Mouse (Mus musculus) forebrain, embryonic 15.5 days (tissue): ENCODE results near the gene Rsrc2. TPM values are rescaled to one million over a fixed set of nuclear protein-coding genes. Genes with fewer than 3 reads are reported as not detected.

Source experiments
- ATAC-seq: fragments of 200-750 bp; cut with Nextera tagmentation; replicated peaks from 2 replicates; pipeline ENCODE4 v1.8.0; 2017; ENCODE audit warnings: mild to moderate bottlenecking, moderate TSS enrichment, moderate library complexity
- H3K27ac ChIP-seq: fragments of 300-500 bp; sonication (generic); replicated peaks from 2 replicates; pipeline ENCODE4 v1.5.1; 2015; ENCODE audit warnings: mild to moderate bottlenecking, inconsistent platforms
- H3K27me3 ChIP-seq: fragments of 300-500 bp; sonication (generic); 2 replicates; pipeline ENCODE4 v1.6.1; 2015; ENCODE audit warnings: inconsistent platforms
- H3K36me3 ChIP-seq: fragments of 300-500 bp; sonication (generic); 2 replicates; pipeline ENCODE4 v1.6.1; 2015; ENCODE audit warnings: mild to moderate bottlenecking, inconsistent platforms
- H3K4me1 ChIP-seq: fragments of 300-500 bp; sonication (generic); 2 replicates; pipeline ENCODE4 v1.6.1; 2015; ENCODE audit warnings: inconsistent platforms
- H3K4me2 ChIP-seq: fragments of 300-500 bp; sonication (generic); replicated peaks from 2 replicates; pipeline ENCODE4 v1.6.1; 2015; ENCODE audit warnings: mild to moderate bottlenecking, inconsistent platforms
- H3K4me3 ChIP-seq: fragments of 300-500 bp; sonication (generic); 2 replicates; pipeline ENCODE4 v1.5.1; 2015; ENCODE audit warnings: mild to moderate bottlenecking, inconsistent platforms
- H3K9ac ChIP-seq: fragments of 300-500 bp; sonication (generic); replicated peaks from 2 replicates; pipeline ENCODE4 v1.6.1; 2015; ENCODE audit warnings: mild to moderate bottlenecking, inconsistent platforms
- H3K9me3 ChIP-seq: fragments of 300-500 bp; sonication (generic); 2 replicates; pipeline ENCODE4 v1.6.1; 2016; ENCODE audit warnings: inconsistent platforms
- WGBS: fragments of 180-500 bp; shearing (Covaris S2); methylation state at CpG from one replicate; pipeline ENCODE4 v1.1.7; 2015; ENCODE audit warnings: mixed read lengths; 5-methylcytosine and 5-hydroxymethylcytosine counted together
- polyA plus RNA-seq: library from polyadenylated mRNA; unstranded; fragments of >200 nt; fragmentation: Nextera tagmentation; extraction: Ambion mirVana; gene quantifications from 2 replicates; pipeline ENCODE4 v1.2.1, GENCODE M21; 2015

Gene Rsrc2
- polyA plus RNA-seq, 1 experiment from 2014 or later, result 151 TPM

DNA sequence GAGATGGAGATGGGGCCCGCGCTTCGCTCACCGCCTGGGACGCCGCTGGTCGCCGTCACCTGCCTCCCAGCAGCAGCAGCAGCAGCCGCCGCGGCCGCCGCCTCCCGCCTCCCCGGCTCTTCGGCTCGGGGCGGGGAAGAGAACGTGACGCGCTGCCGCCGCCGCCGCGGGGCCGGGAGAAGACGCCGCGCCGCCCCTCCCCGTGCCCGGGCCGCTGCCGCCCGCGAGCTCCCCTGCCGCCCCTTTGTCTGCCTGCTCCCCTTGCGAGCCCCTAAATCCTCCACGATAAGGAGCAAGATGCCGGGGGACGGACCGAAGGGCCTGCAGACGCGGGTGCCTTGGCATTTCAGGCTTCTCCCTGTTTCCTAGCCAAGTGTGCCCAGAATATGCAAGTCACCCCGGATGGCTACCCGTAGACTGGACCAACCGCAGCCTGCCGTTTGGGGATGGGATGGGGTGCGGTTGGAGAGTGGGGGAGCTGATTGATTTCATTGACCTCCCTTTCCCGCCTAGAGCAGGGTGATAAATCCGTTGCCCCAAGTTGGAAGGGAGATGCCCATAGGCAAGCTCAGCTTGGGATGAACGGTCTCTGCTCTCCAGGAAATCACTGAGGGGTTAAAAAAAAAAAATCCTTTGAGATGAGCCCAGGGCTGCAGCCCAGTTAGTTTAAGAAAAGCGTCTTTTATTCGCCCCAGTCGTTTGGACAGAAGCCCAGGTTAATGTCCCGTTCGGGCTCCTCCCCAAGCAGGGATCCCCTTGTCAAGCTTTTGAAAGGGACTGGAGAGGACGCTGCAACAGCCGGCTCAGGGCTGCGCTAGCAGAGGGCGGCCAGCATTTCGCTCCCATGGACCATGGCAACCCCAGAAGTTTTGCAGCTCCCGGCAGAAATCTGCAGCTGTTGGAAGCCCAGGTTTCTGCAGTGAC, 64.7 kb downstream of the Rsrc2 start, which contains the start of gene Clip1:
Gene Clip1, minus strand, starts transcription at position 398 of the 924 bp plus-strand sequence.
- under 1% methylated on average over 46 of the region's 64 CpGs for WGBS
- H3K27me3 ChIP-seq, result no peaks in the 10 kb centered on the region
- H3K9ac ChIP-seq, result peak within 1 kb of the TSS; percentile 98
- H3K4me3 ChIP-seq, result peak within 1 kb of the TSS; percentile 96
- peak; percentile 78 for ATAC-seq
- peak within 1 kb of the TSS; percentile 99 for H3K27ac ChIP-seq
- no peaks in the 10 kb centered on the region for H3K9me3 ChIP-seq
- H3K4me2 ChIP-seq, result peak within 1 kb of the TSS; percentile 74
- H3K36me3 ChIP-seq, result no peaks in the 10 kb centered on the region
- H3K4me1 ChIP-seq, result peaks cover 38% of the 10 kb centered on the region

DNA sequence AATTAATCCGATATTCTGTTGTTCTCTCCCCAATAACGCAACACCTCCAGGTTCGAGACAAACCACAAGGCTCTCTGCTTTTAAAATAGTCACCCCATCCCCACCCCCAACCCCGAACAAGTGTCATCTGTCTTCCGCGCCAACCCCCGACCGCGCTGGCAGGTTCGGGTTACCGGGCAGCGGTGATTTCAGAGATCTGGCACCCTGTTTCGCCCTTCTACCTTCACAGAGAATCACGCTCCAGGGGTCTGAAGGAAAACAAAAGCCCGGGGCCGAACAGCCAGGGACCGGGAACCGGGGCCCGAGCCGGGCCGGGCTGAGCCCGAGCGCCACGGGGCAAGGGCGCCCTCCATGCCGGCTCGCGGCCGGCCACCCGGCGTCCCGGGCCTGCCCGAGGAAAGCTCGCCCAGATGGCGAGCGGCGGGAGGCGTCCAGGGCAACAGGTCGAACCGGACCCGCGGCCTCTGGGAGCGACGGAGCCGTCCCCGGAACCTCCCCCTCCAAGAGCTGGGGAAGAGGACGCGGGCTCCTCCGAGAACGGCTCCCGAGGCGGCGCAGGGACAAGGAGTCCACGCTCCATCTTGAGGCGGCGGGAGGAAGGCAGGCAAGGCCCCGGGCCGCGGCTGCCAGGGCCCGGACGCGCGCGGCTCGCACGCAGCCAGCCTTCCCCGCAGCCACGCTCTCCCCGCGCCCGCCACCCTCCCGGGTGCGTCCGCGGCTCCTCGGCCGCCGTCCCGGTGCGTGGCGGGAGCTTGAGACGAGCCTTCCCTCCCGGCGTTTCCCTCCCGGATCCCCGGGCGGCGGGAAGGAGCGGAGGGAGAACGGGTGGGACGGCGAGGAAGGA, 65.6 kb downstream of the Rsrc2 start:
- Histone ChIP-seq H3K9me3 (no peaks in the 10 kb centered on the region), H3K4me3 (peak overlapping the region; percentile 96), H3K27me3 (no peaks in the 10 kb centered on the region), H3K9ac (peak overlapping the region; percentile 98), H3K27ac (peak overlapping the region; percentile 99), H3K4me1 (peaks cover 39% of the 10 kb centered on the region), H3K36me3 (no peaks in the 10 kb centered on the region), H3K4me2 (peak overlapping the region; percentile 74)
- under 1% methylated on average over 83 of the region's 92 CpGs for WGBS
- ATAC-seq, result peak; percentile 75

- 1% methylated on average over 6 of the region's 6 CpGs for WGBS
- peak; percentile 42; the same call in 1 of the 2 replicates for ATAC-seq
Measured at GRCm38 (mm10) chr5:123683043-123683376, 66.2 kb downstream of the Rsrc2 start.

GRCm38 (mm10) chr5:123682372-123682771, 66.8 kb downstream of the Rsrc2 start:
- Histone ChIP-seq H3K27me3 (no peaks in the 10 kb centered on the region), H3K9ac (peak overlapping the region; percentile 98), H3K4me3 (peak overlapping the region; percentile 96), H3K27ac (peak overlapping the region; percentile 25; the same call in 1 of the 2 replicates), H3K36me3 (no peaks in the 10 kb centered on the region), H3K4me2 (peak overlapping the region; percentile 74), H3K4me1 (peaks cover 39% of the 10 kb centered on the region), H3K9me3 (no peaks in the 10 kb centered on the region)
- no peak for ATAC-seq
- 47% methylated on average over 4 of the region's 4 CpGs for WGBS

More at GRCm38 (mm10) chr5:123683043-123683376, 66.2 kb downstream of the Rsrc2 start:
- H3K9ac ChIP-seq, result peak overlapping the region; percentile 98
- H3K4me1 ChIP-seq, result peaks cover 39% of the 10 kb centered on the region
- H3K9me3 ChIP-seq, result no peaks in the 10 kb centered on the region
- H3K4me3 ChIP-seq, result peak overlapping the region; percentile 96
- H3K27me3 ChIP-seq, result no peaks in the 10 kb centered on the region
- H3K27ac ChIP-seq, result peak overlapping the region; percentile 99
- peak overlapping the region; percentile 74 for H3K4me2 ChIP-seq
- no peaks in the 10 kb centered on the region for H3K36me3 ChIP-seq

DNA sequence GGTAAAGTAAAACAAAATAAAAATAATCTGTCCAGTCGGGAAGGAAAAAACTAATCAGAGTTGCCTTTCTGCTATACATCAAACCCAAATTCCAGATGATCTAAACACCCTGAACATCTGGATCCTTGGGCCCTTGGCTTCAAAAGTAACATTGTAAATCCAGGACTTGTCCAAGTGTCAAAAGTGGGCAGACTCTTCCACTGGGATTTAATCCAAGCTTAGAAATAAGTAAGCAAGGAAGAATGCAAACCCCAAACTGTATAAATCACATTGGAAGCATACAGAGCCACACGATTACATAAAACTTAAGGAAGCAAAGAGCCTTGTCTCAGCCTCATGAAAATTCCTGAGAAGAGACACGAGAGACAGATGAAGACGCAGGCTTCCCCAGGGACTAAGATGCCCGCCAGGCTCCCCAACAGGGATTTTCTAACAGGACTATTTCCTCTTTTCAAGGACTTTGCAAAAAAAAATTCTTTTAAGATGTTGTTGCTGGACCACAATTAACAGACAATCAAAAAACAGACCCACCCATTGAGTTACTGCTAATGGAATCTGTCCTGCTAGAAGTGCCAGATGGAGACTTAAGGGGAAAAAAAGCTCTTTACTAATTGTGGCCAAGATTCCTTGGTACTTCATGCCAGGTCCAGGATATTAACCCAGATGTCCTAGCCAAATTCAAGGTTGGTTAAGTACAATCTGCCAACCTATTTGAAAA, 69.5 kb downstream of the Rsrc2 start:
- peak overlapping the region; percentile 22; the same call in 1 of the 2 replicates for H3K27ac ChIP-seq
- no peaks in the 10 kb centered on the region for H3K27me3 ChIP-seq

DNA sequence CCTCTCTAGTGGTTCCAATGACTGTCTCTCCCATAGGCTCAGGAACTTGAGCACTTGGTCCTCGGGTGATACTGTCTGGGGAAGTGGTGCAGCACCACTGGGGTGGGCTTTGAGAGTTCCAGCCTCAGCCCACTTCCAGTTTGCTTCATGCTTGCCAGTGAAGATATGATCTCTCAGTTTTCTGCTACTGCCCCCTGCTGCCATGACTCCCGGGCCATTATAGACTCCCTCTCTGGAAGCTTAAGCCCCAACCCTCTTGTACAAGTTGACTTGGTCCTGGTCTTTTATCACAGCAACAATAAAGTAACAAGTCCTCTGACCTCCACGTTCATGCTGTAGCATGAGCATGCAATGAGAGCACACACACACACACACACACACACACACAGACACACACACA, 70.1 kb downstream of the Rsrc2 start:
- WGBS, result 71% methylated on average over 3 of the region's 3 CpGs
- Histone ChIP-seq H3K27ac (no peak overlapping the region), H3K4me1 (peaks cover 49% of the 10 kb centered on the region), H3K27me3 (no peaks in the 10 kb centered on the region), H3K36me3 (no peaks in the 10 kb centered on the region), H3K9me3 (no peaks in the 10 kb centered on the region), H3K4me3 (no peak overlapping the region), H3K9ac (no peak overlapping the region), H3K4me2 (no peak overlapping the region)
- ATAC-seq, result no peak

More for the DNA sequence above, 69.5 kb downstream of the Rsrc2 start:
- Histone ChIP-seq H3K4me2 (no peak overlapping the region), H3K36me3 (no peaks in the 10 kb centered on the region), H3K9me3 (no peaks in the 10 kb centered on the region), H3K9ac (no peak overlapping the region), H3K4me1 (peaks cover 44% of the 10 kb centered on the region), H3K4me3 (no peak overlapping the region)
- no peak for ATAC-seq
- 23% methylated on average over 5 of the region's 5 CpGs for WGBS

Other genes starting within 250 kb of the Rsrc2 start
- gene B3gnt4, start 239.0 kb downstream of the Rsrc2 start, polyA plus RNA-seq, result 0.87 and 1.7 TPM in 2 replicates
- gene Diablo, start 225.2 kb downstream of the Rsrc2 start, polyA plus RNA-seq, result 113 and 119 TPM in 2 replicates
- 3.8 and 4.0 TPM in 2 replicates for gene Gm49027, start 223.9 kb downstream of the Rsrc2 start, polyA plus RNA-seq
- gene Vps33a, start 176.4 kb downstream of the Rsrc2 start, polyA plus RNA-seq, result 41.2 and 42.3 TPM in 2 replicates
- 80.0 and 84.5 TPM in 2 replicates for gene Clip1, start 64.8 kb downstream of the Rsrc2 start, polyA plus RNA-seq
- gene Zcchc8, start 28.3 kb downstream of the Rsrc2 start, polyA plus RNA-seq, result 83.7 and 87.8 TPM in 2 replicates
- gene Kntc1, start 302 bp upstream of the Rsrc2 start, polyA plus RNA-seq, result 12.7 and 14.6 TPM in 2 replicates
- gene Hcar2, start 116.1 kb upstream of the Rsrc2 start, polyA plus RNA-seq, result not detected in 2 replicates
- 0.24 and 0.29 TPM in 2 replicates for gene Hcar1, start 130.6 kb upstream of the Rsrc2 start, polyA plus RNA-seq
- 143 and 146 TPM in 2 replicates for gene Denr, start 157.8 kb upstream of the Rsrc2 start, polyA plus RNA-seq
- 1.8 and 3.7 TPM in 2 replicates for gene Gm43518, start 178.0 kb upstream of the Rsrc2 start, polyA plus RNA-seq
- gene Ccdc62, start 181.3 kb upstream of the Rsrc2 start, polyA plus RNA-seq, result 3.5 and 5.8 TPM in 2 replicates
- 26.9 and 27.5 TPM in 2 replicates for gene Hip1r, start 224.2 kb upstream of the Rsrc2 start, polyA plus RNA-seq